Mouse (Mus musculus) monocyte, adult 59 days (primary cell): ENCODE data around the gene Xxylt1. TPM values are rescaled to one million over a fixed set of nuclear protein-coding genes. Genes with fewer than 3 reads are reported as not detected.

Source experiments
- total RNA-seq, 2 experiments: library from RNA; stranded (reverse); gene quantifications; one replicate each; pipeline ENCODE4 v1.2.4; 2023

The Xxylt1 gene
- 10 to 100 TPM; 12.3 to 17.0 TPM for total RNA-seq

DNA sequence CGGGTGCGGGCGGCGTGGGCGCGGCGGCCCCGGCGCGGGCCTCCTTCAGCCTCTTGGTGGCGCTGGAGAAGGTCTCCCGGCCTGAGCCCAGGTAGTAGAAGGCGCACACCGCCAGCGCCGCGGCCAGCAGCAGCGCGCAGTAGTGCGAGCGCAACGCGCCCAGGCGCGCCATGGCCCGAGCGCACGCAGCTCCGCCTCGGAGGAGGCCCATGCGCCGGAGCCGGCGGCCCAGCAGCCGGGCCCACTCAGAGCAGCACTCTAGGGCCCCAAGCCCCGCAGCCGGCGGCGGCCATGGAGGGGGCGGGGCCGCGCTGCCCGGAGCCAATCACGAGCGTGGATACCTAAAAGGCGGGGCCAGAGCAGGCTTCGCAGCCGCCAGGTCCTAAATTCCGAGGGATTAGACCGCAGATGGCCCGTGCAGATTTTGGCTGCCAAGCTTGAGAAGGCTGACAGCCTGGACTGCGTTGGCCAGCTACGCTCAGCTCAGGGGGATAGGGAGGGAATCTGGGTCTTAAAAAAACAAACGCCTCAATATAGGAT lies at the start of gene Xxylt1:
Gene Xxylt1 (minus strand): TSS at position 308 of the 540 bp plus-strand sequence.

Other genes with a start within 250 kb of the Xxylt1 start
- gene Acap2, start 119.8 kb upstream of the Xxylt1 start, total RNA-seq: 10 to 100 TPM; 83.9 to 88.8 TPM
- 10 to 100 TPM; 57.4 to 63.3 TPM for gene Ppp1r2, start 193.8 kb upstream of the Xxylt1 start, total RNA-seq
- not detected for gene Apod, start 233.4 kb upstream of the Xxylt1 start, total RNA-seq